Mouse (Mus musculus): ENCODE data around the gene Ccdc141.
"Not testable (repeated sequence)": the region's sequence is repeated elsewhere in the genome, so short reads cannot be mapped to it uniquely, and the experiment has no call there.

Ccdc141 gene

GRCm38 (mm10) chr2:77042912-77043311, 127.5 kb downstream of the Ccdc141 start:
- DNase-seq = no peak

GRCm38 (mm10) chr2:77039683-77040082, 130.8 kb downstream of the Ccdc141 start:
- DNase-seq = no peak

GRCm38 (mm10) chr2:77039281-77039680, 131.2 kb downstream of the Ccdc141 start:
- DNase-seq = no peak

GRCm38 (mm10) chr2:77037211-77037610, 133.2 kb downstream of the Ccdc141 start:
- DNase-seq = no peak

- DNase-seq = no peak
Observed at GRCm38 (mm10) chr2:77034112-77034511, 136.3 kb downstream of the Ccdc141 start.

GRCm38 (mm10) chr2:77033322-77034060, 136.9 kb downstream of the Ccdc141 start:
- no peak for DNase-seq

- no peak for DNase-seq
Observed at GRCm38 (mm10) chr2:77020649-77021048, 149.8 kb downstream of the Ccdc141 start.

GRCm38 (mm10) chr2:77017735-77018134, 152.7 kb downstream of the Ccdc141 start:
- DNase-seq = no peak

GRCm38 (mm10) chr2:77013449-77013848, 157.0 kb downstream of the Ccdc141 start:
- not testable (repeated sequence) for DNase-seq

GRCm38 (mm10) chr2:77011981-77012380, 158.5 kb downstream of the Ccdc141 start:
- no peak for DNase-seq

- no peak for DNase-seq
Observed at GRCm38 (mm10) chr2:77007015-77007414, 163.4 kb downstream of the Ccdc141 start.

GRCm38 (mm10) chr2:77003148-77003547, 167.3 kb downstream of the Ccdc141 start:
- no peak for DNase-seq

GRCm38 (mm10) chr2:76998351-76998750, 172.1 kb downstream of the Ccdc141 start:
- DNase-seq = no peak

GRCm38 (mm10) chr2:76992493-76993201, 177.8 kb downstream of the Ccdc141 start:
- DNase-seq = no peak

- DNase-seq = no peak
Observed at GRCm38 (mm10) chr2:76987317-76987716, 183.1 kb downstream of the Ccdc141 start.

GRCm38 (mm10) chr2:76984384-76984783, 186.1 kb downstream of the Ccdc141 start:
- no peak for DNase-seq

- no peak for DNase-seq
Observed at GRCm38 (mm10) chr2:76983601-76984000, 186.8 kb downstream of the Ccdc141 start.

- DNase-seq = no peak
Observed at GRCm38 (mm10) chr2:76982391-76983145, 187.9 kb downstream of the Ccdc141 start, which contains the start of gene Ttn. Gene Ttn (minus strand): TSS chr2:76982547.

GRCm38 (mm10) chr2:76981717-76982116, 188.7 kb downstream of the Ccdc141 start:
- no peak for DNase-seq

GRCm38 (mm10) chr2:76980146-76980545, 190.3 kb downstream of the Ccdc141 start:
- peak in 1 of 2 experiments; percentile 13 for DNase-seq

- no peak for DNase-seq
Observed at GRCm38 (mm10) chr2:76977650-76978049, 192.8 kb downstream of the Ccdc141 start.

- DNase-seq = no peak
Observed at GRCm38 (mm10) chr2:76972051-76972450, 198.4 kb downstream of the Ccdc141 start.

GRCm38 (mm10) chr2:76971069-76971468, 199.4 kb downstream of the Ccdc141 start:
- DNase-seq = no peak

Data from cerebellum, adult 18-20 months (tissue).